Mouse (Mus musculus) lung, postnatal 0 days (tissue): ENCODE results near the gene Tec. TPM values are rescaled to one million over a fixed set of nuclear protein-coding genes. Genes with fewer than 3 reads are reported as not detected.

Experiments
- ATAC-seq: fragments of 200-750 bp; cut with Nextera tagmentation; 2 replicates; pipeline ENCODE4 v1.8.0; 2017; ENCODE audit warnings: moderate library complexity
- DNase-seq: peaks from one replicate; pipeline ENCODE4 v3.0.0-alpha.2; 2016; ENCODE audit warnings: low spot score
- H3K27ac ChIP-seq: fragments of 300-500 bp; sonication (generic); 2 replicates; pipeline ENCODE4 v1.5.1; 2014; ENCODE audit warnings: antibody characterized with exemption, mild to moderate bottlenecking, low read length, mixed read lengths
- H3K27me3 ChIP-seq: fragments of 300-500 bp; sonication (generic); replicated peaks from 2 replicates; pipeline ENCODE4 v1.6.1; 2014; ENCODE audit warnings: low read length, mixed read lengths; ENCODE audit not compliant: insufficient read depth
- H3K36me3 ChIP-seq: fragments of 300-500 bp; sonication (generic); 2 replicates; pipeline ENCODE4 v1.6.1; 2014; ENCODE audit warnings: low read length, mixed read lengths; ENCODE audit not compliant: insufficient read depth
- H3K4me1 ChIP-seq: fragments of 300-500 bp; sonication (generic); 2 replicates; pipeline ENCODE4 v1.6.1; 2014; ENCODE audit warnings: antibody characterized with exemption, low read depth, low read length, mixed read lengths; ENCODE audit not compliant: insufficient read depth
- H3K4me2 ChIP-seq: fragments of 300-500 bp; sonication (generic); replicated peaks from 2 replicates; pipeline ENCODE4 v1.6.1; 2014; ENCODE audit warnings: low read depth, mild to moderate bottlenecking, low read length, moderate library complexity, mixed read lengths
- H3K4me3 ChIP-seq: fragments of 300-500 bp; sonication (generic); 2 replicates; pipeline ENCODE4 v1.5.1; 2014; ENCODE audit warnings: low read depth, low read length
- H3K9ac ChIP-seq: fragments of 300-500 bp; sonication (generic); replicated peaks from 2 replicates; pipeline ENCODE4 v1.6.1; 2014; ENCODE audit warnings: low read depth, mild to moderate bottlenecking
- H3K9me3 ChIP-seq: fragments of 300-500 bp; sonication (generic); 2 replicates; pipeline ENCODE4 v1.6.1; 2016; ENCODE audit warnings: low read length, mixed read lengths
- CTCF ChIP-seq: IDR thresholded peaks from 2 replicates; pipeline ENCODE4 v1.5.1; 2016; ENCODE audit warnings: antibody characterized with exemption, mild to moderate bottlenecking
- EP300 ChIP-seq: IDR thresholded peaks from 2 replicates; pipeline ENCODE4 v1.6.1; 2016; ENCODE audit warnings: antibody characterized with exemption, mild to moderate bottlenecking, control low read depth
- WGBS: fragments of 180-500 bp; shearing (Covaris S2); extraction: QIAGEN DNeasy Blood & Tissue Kit; methylation state at CpG from one replicate; pipeline ENCODE4 v1.1.7; 2014; 5-methylcytosine and 5-hydroxymethylcytosine counted together
- polyA plus RNA-seq: library from polyadenylated mRNA; unstranded; fragments of >200 nt; fragmentation: Nextera tagmentation; extraction: Ambion mirVana; gene quantifications from 2 replicates; pipeline ENCODE4 v1.2.1, GENCODE M21; 2015

Tec gene
- polyA plus RNA-seq, 1 experiment from 2014 or later, result 4.2 TPM

DNA sequence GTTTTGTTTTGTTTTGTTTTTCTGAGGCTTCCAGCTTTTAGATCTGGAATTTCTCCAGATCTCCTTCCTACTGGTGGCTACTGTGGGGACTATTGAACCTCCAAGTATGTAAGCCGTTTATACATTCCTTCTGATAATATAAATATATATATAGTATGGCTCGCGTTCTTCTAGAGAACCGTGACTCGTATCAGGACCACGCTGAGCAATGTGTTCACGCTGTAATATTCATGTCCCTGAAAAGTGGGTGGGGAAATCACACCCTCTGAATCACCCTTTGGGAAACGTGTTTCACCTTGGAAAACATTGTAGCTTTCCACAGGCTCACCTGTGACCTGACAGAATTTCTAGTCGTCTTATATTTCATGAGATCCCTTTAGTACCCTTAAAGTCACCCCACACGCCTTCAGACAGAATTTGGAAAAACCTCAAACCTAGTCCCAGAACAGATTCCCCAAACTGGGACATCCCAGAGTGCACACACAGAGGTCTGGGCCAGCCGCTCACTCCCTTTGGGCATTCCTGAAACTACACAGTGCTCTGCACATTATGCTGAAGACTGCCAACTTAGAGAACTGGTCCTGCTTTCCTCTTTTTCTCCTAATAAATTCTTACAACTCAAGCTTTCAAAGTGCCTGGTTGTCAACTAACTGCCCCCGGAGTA lies 13.6 kb upstream of the Tec start:
- ATAC-seq (no peak), DNase-seq (no peak)
- Histone ChIP-seq H3K9ac (no peak overlapping the region), H3K4me3 (no peak overlapping the region), H3K4me1 (no peaks in the 10 kb centered on the region), H3K9me3 (no peaks in the 10 kb centered on the region), H3K4me2 (no peak overlapping the region), H3K36me3 (no peaks in the 10 kb centered on the region), H3K27ac (no peak overlapping the region), H3K27me3 (no peaks in the 10 kb centered on the region)
- 52% methylated on average over 12 of the region's 12 CpGs for WGBS
- TF ChIP-seq EP300 (no peak), CTCF (no peak)

DNA sequence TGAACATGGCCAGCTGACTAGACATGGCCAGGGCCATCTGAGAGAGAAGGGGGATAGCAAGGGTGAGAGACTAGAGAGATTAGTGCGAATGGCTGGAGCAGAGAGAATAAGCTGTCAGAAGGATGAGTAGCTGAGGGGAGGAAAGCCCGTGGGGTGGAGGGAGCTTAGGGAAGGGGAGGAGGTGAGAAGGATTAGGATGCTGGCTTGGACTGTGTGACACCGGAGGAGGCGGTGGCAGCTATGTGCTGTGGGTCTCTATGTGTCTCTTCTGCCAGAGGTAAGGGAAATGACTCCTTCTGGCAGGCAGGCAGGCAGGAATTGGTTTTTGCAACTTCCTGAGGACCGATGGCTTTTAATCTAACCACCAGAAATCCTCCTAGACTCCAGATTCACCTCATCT lies 11.5 kb upstream of the Tec start:
- TF ChIP-seq CTCF (no peak), EP300 (no peak)
- no peaks in the 10 kb centered on the region for H3K4me1 ChIP-seq
- ATAC-seq, result no peak
- H3K4me2 ChIP-seq, result no peak overlapping the region
- WGBS, result 25% methylated on average over 5 of the region's 5 CpGs
- H3K9ac ChIP-seq, result no peak overlapping the region
- H3K36me3 ChIP-seq, result no peaks in the 10 kb centered on the region
- DNase-seq, result no peak
- H3K27me3 ChIP-seq, result no peaks in the 10 kb centered on the region
- no peak overlapping the region for H3K27ac ChIP-seq
- H3K9me3 ChIP-seq, result no peaks in the 10 kb centered on the region
- no peak overlapping the region for H3K4me3 ChIP-seq

DNA sequence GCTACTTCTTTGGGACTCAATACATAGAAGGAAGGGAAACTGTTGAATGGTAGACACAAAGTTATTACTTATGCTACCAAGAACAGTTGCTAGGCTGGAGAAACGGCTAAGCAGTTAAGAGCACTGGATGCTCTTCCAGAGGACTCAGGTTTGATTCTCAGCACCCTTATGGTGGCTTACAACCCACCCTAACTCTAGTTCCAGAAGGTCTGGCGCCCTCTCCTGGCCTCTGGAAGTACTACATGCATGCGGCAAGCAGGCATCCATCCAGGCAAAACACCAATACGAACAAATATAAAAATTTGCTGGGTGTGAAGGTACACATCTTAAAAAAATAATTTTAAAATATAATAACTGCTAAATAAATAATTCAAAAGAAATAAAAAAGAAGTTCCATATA lies 2.8 kb upstream of the Tec start:
- H3K9ac ChIP-seq, result no peak overlapping the region
- H3K9me3 ChIP-seq, result no peaks in the 10 kb centered on the region
- H3K27me3 ChIP-seq, result no peaks in the 10 kb centered on the region
- TF ChIP-seq EP300 (no peak), CTCF (peak; percentile 48)
- H3K4me1 ChIP-seq, result no peaks in the 10 kb centered on the region
- no peak overlapping the region for H3K4me2 ChIP-seq
- no peak for ATAC-seq
- no peak overlapping the region for H3K27ac ChIP-seq
- 81% methylated on average over 4 of the region's 4 CpGs for WGBS
- no peaks in the 10 kb centered on the region for H3K36me3 ChIP-seq
- DNase-seq, result no peak
- no peak overlapping the region for H3K4me3 ChIP-seq

DNA sequence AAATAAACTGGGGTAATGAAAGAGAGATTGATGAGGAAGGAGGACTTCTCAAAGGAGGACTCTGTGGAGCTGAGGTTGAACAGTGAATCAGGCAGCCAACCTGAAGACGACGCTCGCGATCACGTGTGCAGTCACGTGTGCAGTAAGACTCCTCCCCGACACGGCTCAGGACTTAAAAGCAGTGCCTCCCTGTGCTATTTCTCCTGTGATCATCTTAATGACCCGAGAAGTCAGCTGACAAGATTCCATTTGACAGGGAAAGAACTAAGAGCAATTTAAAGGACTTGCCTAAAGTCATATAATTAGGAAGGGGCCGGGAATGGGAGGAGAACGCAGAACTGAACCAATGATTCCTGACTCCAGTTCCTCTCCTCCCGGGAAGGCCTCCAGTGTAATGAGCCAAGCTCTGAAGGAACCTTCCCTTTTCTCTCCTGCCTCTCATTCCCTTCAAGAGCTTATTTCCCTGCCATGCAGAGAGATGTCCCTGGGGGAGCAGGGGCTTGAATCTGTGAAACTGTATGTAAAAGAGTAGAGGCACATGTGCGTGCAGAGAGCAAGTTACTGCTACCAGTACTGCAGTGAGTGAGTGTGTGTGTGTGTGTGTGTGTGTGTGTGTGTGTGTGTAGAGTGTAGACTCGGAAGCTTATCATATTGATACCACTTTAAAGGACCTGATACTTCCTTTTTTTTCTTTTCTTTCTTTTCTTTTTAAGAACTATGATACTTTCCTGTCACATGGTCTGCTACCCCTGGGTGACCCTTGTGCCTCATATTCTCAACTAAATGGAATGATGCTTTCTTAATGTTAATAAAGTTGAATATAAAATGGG lies 1.7 kb upstream of the Tec start:
- H3K9ac ChIP-seq, result no peak overlapping the region
- H3K4me2 ChIP-seq, result no peak overlapping the region
- H3K27ac ChIP-seq, result no peak overlapping the region
- TF ChIP-seq EP300 (no peak), CTCF (no peak)
- ATAC-seq, result no peak
- H3K27me3 ChIP-seq, result no peaks in the 10 kb centered on the region
- H3K4me1 ChIP-seq, result no peaks in the 10 kb centered on the region
- no peak for DNase-seq
- no peaks in the 10 kb centered on the region for H3K9me3 ChIP-seq
- WGBS, result 72% methylated on average over 14 of the region's 14 CpGs
- no peaks in the 10 kb centered on the region for H3K36me3 ChIP-seq
- no peak overlapping the region for H3K4me3 ChIP-seq

DNA sequence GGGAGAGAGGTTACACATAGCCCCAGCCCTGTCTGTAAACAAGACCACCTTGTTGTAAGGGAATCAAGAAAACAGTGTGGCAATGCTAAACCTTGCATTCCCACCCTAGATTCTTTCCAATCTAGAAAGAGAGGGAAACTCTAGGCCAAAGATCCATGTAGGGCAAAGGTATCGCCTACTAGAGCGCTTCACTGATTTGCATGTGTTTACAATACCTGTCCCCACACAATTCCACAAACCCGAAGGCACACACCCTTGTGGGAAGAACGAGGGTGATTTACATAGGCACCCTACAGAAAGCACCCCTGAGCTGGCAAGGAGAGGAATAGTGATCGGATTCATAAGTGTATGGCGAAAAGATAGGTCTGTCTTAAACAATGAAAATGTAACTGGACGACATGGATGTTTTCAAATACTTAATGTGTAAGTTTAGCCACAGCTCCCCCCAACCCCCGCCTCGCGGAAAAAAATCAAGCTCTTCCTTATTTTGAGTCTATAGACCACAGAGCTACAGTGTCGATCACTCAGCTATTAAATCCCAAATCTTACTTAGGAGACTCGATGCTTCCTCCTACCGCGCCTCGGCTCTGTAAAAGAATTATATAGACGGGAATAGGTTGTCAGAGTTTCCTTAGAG lies 1.1 kb downstream of the Tec start:
- Histone ChIP-seq H3K9ac (no peak overlapping the region), H3K4me2 (peak overlapping the region; percentile 92), H3K27ac (no peak overlapping the region), H3K27me3 (no peaks in the 10 kb centered on the region), H3K4me1 (no peaks in the 10 kb centered on the region), H3K9me3 (no peaks in the 10 kb centered on the region), H3K4me3 (0 out of 2 replicates have a peak overlapping the region, but pooled peaks have one; percentile 54), H3K36me3 (no peaks in the 10 kb centered on the region)
- TF ChIP-seq EP300, result no peak
- DNase-seq, result no peak
- WGBS, result 27% methylated on average over 16 of the region's 16 CpGs
- ATAC-seq, result no peak

DNA sequence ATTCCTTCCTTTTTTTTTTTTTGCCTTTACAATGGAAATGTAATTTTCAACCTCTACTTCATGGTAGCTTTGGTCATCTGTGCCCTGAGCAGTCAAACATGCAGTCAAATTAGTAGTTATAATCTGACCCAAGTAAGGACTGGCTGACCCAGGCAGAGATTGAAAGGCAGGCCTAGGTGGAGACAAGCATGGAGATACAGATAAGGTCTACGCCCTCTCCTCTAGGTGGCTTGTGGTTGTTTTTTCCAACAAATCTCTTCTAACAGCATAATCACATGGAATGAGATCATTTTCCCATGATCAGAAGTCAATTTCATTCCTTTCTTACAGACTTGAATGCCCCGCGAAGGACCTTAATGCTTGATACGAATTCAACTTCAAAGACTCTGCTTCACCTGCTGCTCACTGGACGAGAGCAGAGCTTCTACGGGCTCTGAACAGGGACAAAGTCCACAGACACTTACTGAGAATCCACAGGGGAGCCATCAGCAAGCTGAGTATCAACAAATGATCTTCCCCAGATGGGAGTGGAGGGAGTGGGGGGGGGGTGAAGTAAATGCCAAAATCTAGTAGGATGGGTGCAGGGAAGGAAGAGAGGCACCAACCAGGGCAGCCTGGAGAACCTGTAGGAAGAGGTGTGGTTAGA lies 1.9 kb downstream of the Tec start:
- DNase-seq, result no peak
- Histone ChIP-seq H3K27me3 (no peaks in the 10 kb centered on the region), H3K4me2 (no peak overlapping the region), H3K9ac (no peak overlapping the region), H3K27ac (no peak overlapping the region), H3K9me3 (no peaks in the 10 kb centered on the region), H3K4me1 (no peaks in the 10 kb centered on the region), H3K36me3 (no peaks in the 10 kb centered on the region), H3K4me3 (no peak overlapping the region)
- TF ChIP-seq CTCF (no peak), EP300 (no peak)
- WGBS, result 64% methylated on average over 6 of the region's 6 CpGs
- ATAC-seq, result no peak
